Mouse (Mus musculus) liver, adult 2 months (tissue): ENCODE measurements around the gene Krt16. TPM values are rescaled to one million over a fixed set of nuclear protein-coding genes. Genes with fewer than 3 reads are reported as not detected.
"Not testable (repeated sequence)": the region's sequence is repeated elsewhere in the genome, so short reads cannot be mapped to it uniquely, and the experiment has no call there.

Experiments
- DNase-seq: peaks from one replicate; pipeline ENCODE4 v3.0.0-alpha.2; 2011; ENCODE audit warnings: low read depth, low spot score; ENCODE audit errors: extremely low read depth
- H3K27ac ChIP-seq: fragments of 200-500 bp; replicated peaks from 2 replicates; pipeline ENCODE4 v1.5.1; 2012; ENCODE audit warnings: low read depth, mild to moderate bottlenecking, control low read depth, inconsistent platforms, low read length; ENCODE audit not compliant: insufficient read depth
- H3K27me3 ChIP-seq: fragments of 200-500 bp; 2 replicates; pipeline ENCODE4 v1.6.1; 2012; ENCODE audit warnings: mild to moderate bottlenecking, moderate library complexity, low read length, inconsistent platforms; ENCODE audit not compliant: control insufficient read depth, insufficient read depth
- H3K36me3 ChIP-seq: fragments of 200-500 bp; 2 replicates; pipeline ENCODE4 v1.6.1; 2012; ENCODE audit warnings: low read length, inconsistent platforms; ENCODE audit not compliant: control insufficient read depth, insufficient read depth
- H3K4me1 ChIP-seq: fragments of 200-500 bp; 2 replicates; pipeline ENCODE4 v1.6.1; 2011; ENCODE audit warnings: low read length; ENCODE audit not compliant: control insufficient read depth, insufficient read depth
- H3K4me3 ChIP-seq: fragments of 200-500 bp; 2 replicates; pipeline ENCODE4 v1.5.1; 2011; ENCODE audit warnings: low read depth, mild to moderate bottlenecking, control low read depth, low read length, moderate library complexity; ENCODE audit not compliant: insufficient read depth
- H3K79me2 ChIP-seq: fragments of 200-500 bp; 2 replicates; pipeline ENCODE4 v1.6.1; 2012; ENCODE audit warnings: inconsistent platforms, mild to moderate bottlenecking, low read length, moderate library complexity; ENCODE audit not compliant: control insufficient read depth, insufficient read depth
- H3K9ac ChIP-seq: fragments of 200-500 bp; 2 replicates; pipeline ENCODE4 v1.6.1; 2012; ENCODE audit warnings: low read depth, mild to moderate bottlenecking, control low read depth, inconsistent platforms, low read length
- CTCF ChIP-seq: fragments of 200-500 bp; IDR thresholded peaks from 2 replicates; pipeline ENCODE4 v1.5.1; 2011; ENCODE audit warnings: low read depth, low read length, control low read depth
- POLR2A ChIP-seq: fragments of 200-500 bp; IDR thresholded peaks from 2 replicates; pipeline ENCODE4 v1.6.1; 2011; ENCODE audit warnings: low read length, control low read depth; ENCODE audit not compliant: insufficient read depth; ENCODE audit errors: extremely low read depth
- WGBS: fragments of 180-500 bp; shearing (Covaris S2); methylation state at CpG from one replicate; pipeline ENCODE4 v1.1.7; 2018; 5-methylcytosine and 5-hydroxymethylcytosine counted together
- polyA plus RNA-seq: library from polyadenylated mRNA; depleted of rRNA; stranded (reverse); fragments of >200 nt; gene quantifications from 2 replicates; pipeline ENCODE4 v1.2.3, GENCODE M21; 2012
- total RNA-seq: library from RNA; depleted of rRNA; stranded (reverse); fragments of >200 nt; gene quantifications from 2 replicates; pipeline ENCODE4 v1.2.3, GENCODE M21; 2014

The Krt16 gene
- total and polyA plus RNA-seq, 2 experiments, result not detected

DNA sequence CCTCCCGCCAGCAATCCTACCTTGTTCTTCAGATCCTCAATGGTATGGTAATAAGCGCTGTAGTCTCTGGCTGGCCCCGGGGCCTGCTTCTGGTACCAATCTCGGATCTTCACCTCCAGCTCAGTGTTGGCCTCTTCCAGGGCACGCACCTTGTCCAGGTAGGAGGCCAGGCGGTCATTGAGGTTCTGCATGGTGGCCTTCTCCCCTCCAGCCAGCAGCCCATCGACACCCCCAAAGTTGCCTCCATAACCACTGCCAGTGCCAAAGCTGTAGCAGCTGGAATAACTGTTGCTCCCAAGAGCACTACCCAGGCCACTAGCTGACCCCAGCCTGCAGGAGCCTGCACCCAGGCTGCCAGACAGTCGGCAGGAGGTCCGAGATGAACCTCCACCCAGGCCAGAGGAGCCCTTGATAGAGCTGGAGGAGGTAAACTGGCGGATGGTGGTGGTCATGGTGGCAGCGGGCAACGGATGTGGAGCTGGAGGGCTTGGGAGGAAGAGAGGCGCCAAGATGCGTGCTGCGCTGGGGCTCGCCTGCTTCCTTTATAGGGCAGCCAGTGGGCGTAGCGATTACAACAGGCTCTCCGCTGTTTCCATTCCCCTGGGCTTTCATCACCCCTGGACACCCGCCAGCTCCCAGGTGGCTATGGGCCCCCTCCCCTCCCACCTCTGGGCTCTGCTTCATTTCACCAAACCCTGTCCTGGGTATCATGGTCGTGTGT is 12.0 kb upstream of the Krt16 start, which contains the start of gene Krt17:
Gene Krt17 (minus strand): TSS at position 516 of the 721 bp plus-strand sequence.
- Histone ChIP-seq H3K9ac (no peak within 1 kb of the TSS), H3K4me1 (no peaks in the 10 kb centered on the region), H3K36me3 (no peaks in the 10 kb centered on the region), H3K4me3 (no peak within 1 kb of the TSS), H3K27ac (no peak within 1 kb of the TSS), H3K27me3 (no peaks in the 10 kb centered on the region), H3K79me2 (no peaks in the 10 kb centered on the region)
- 80% methylated on average over 21 of the region's 21 CpGs for WGBS
- no peak for DNase-seq
- TF ChIP-seq POLR2A (no peak), CTCF (no peak)

DNA sequence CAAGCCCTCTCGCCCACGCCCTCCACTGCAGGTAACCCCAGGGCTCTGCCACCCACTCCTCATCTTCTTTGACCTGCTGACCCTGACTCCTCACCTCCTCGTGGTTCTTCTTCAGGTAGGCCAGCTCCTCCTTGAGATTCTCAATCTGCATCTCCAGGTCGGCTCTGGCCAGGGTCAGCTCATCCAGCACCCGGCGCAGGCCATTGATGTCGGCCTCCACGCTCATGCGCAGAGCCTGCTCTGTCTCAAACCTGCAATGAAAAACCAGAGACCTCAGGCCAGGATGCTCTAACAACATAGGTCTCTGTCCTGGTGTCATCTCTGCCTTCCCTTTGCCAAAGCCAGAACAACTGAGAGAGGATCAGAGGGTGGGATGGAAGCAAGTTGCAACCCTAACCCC is 10.4 kb upstream of the Krt16 start:
- no peaks in the 10 kb centered on the region for H3K36me3 ChIP-seq
- no peaks in the 10 kb centered on the region for H3K4me1 ChIP-seq
- 86% methylated on average over 9 of the region's 9 CpGs for WGBS

GRCm38 (mm10) chr11:100257967-100258366 is 9.3 kb upstream of the Krt16 start:
- H3K36me3 ChIP-seq, result no peaks in the 10 kb centered on the region
- no peak overlapping the region for H3K27ac ChIP-seq
- DNase-seq, result no peak
- no peaks in the 10 kb centered on the region for H3K4me1 ChIP-seq
- H3K79me2 ChIP-seq, result no peaks in the 10 kb centered on the region
- WGBS, result 88% methylated on average over 1 of the region's 1 CpGs
- H3K9ac ChIP-seq, result no peak overlapping the region
- TF ChIP-seq POLR2A, result no peak
- no peak for TF ChIP-seq CTCF
- no peak overlapping the region for H3K4me3 ChIP-seq
- no peaks in the 10 kb centered on the region for H3K27me3 ChIP-seq

More for the DNA sequence above, 10.4 kb upstream of the Krt16 start:
- H3K27ac ChIP-seq, result no peak overlapping the region
- DNase-seq, result no peak
- no peaks in the 10 kb centered on the region for H3K79me2 ChIP-seq
- H3K4me3 ChIP-seq, result no peak overlapping the region
- H3K27me3 ChIP-seq, result no peaks in the 10 kb centered on the region
- TF ChIP-seq POLR2A (no peak), CTCF (no peak)
- H3K9ac ChIP-seq, result no peak overlapping the region

GRCm38 (mm10) chr11:100255514-100255913 is 6.8 kb upstream of the Krt16 start:
- Histone ChIP-seq H3K36me3 (no peaks in the 10 kb centered on the region), H3K4me3 (no peak overlapping the region), H3K27ac (no peak overlapping the region), H3K27me3 (no peaks in the 10 kb centered on the region), H3K9ac (no peak overlapping the region), H3K4me1 (no peaks in the 10 kb centered on the region), H3K79me2 (no peaks in the 10 kb centered on the region)
- TF ChIP-seq POLR2A (no peak), CTCF (no peak)
- no peak for DNase-seq
- 91% methylated on average over 6 of the region's 6 CpGs for WGBS

DNA sequence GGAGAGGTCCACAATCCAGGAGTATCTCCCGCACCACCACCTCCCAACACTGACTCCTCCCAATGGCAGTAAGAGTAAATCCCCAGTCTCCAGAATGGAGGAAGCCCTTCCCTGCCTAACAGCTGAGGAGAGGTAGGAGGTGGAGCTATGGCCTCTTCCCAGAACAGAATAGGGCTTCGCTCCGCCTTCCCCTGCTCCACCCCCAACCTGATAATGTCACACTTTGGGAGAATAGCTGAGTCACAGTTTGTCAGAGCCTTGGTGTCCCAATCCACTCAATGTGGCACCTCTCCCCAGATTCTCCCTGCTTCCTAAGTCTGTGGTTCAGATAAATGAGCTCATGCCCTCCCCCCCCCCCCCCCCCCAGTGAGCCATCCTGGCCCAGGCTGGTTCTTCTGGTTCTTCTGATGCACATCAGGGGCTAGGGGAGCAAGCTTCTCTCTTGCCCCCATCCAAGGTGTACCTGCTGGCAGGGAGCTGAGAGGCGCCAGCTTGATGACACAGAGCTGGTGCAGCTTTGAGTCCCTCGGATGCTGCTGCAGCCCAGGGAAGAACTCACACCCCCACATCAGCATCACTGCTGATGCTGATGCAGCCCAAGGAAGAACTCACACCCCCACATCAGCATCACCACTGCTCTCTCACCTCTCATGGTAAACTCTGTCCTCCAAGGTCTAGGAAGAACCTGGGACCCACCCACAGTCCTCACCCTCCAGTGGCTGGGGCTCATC is 5.8 kb upstream of the Krt16 start:
- Histone ChIP-seq H3K9ac (no peak overlapping the region), H3K27ac (no peak overlapping the region), H3K27me3 (no peaks in the 10 kb centered on the region), H3K36me3 (no peaks in the 10 kb centered on the region), H3K4me1 (no peaks in the 10 kb centered on the region), H3K79me2 (no peaks in the 10 kb centered on the region), H3K4me3 (no peak overlapping the region)
- WGBS, result 75% methylated on average over 5 of the region's 5 CpGs
- TF ChIP-seq CTCF, result no peak
- no peak for TF ChIP-seq POLR2A
- no peak for DNase-seq

DNA sequence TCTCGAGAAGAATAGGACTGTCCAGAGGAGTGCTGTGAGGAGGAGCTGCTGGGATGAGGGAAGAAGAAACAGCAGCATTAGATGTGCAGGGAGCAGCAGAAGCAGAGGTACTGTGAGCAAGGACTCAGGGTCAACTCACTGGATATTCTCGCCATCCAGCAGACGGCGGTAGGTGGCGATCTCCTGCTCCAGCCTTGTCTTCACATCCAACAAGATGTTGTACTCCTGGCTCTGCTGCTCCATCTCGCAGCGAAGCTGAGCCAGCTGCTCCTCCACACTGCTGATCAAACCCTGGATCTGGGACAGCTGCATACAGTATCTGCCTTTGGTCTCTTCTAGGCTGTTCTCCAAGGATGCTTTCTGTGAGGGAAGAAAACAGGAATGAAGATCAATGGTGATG is 2.2 kb downstream of the Krt16 start:
- not testable (repeated sequence) for H3K36me3 ChIP-seq, H3K9ac ChIP-seq, H3K27me3 ChIP-seq, H3K27ac ChIP-seq, DNase-seq, H3K4me1 ChIP-seq, H3K4me3 ChIP-seq, H3K79me2 ChIP-seq
- WGBS, result 60% methylated on average over 7 of the region's 7 CpGs

- DNase-seq, H3K4me1 ChIP-seq, H3K9ac ChIP-seq, H3K27me3 ChIP-seq, H3K27ac ChIP-seq, H3K36me3 ChIP-seq, H3K79me2 ChIP-seq, H3K4me3 ChIP-seq: not testable (repeated sequence)
- 93% methylated on average over 4 of the region's 4 CpGs for WGBS
Measured at GRCm38 (mm10) chr11:100240272-100240671, 8.4 kb downstream of the Krt16 start.
